Mouse (Mus musculus) liver, adult 2 months (tissue): Measurements from ENCODE around the gene Tmem102.

ENCODE experiments used
- CTCF ChIP-seq: fragments of 200-500 bp; IDR thresholded peaks from 2 replicates; pipeline ENCODE4 v1.5.1; 2011; ENCODE audit warnings: low read depth, low read length, control low read depth
- POLR2A ChIP-seq: fragments of 200-500 bp; IDR thresholded peaks from 2 replicates; pipeline ENCODE4 v1.6.1; 2011; ENCODE audit warnings: low read length, control low read depth; ENCODE audit not compliant: insufficient read depth; ENCODE audit errors: extremely low read depth

DNA sequence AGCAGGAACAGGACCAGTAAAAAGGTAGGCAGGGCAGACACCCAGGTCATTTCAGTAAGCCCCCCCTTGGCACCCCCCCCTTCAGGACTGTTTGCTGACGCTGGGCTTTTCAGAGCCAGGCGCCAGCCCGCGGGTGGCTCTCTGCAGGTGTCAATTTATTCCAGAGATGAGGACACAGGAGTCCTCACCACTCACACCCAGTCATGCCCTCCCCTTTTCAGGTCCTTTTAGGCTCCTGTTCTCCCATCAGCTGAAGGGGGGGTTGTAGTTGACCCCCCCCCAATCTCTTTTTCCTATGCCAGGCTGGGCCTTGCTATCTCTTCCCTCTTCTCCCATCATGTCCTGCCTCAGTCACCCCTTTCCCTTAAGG, 30.5 kb upstream of the Tmem102 start:
- TF ChIP-seq CTCF (no peak), POLR2A (no peak)
